Mouse (Mus musculus): Measurements from ENCODE around the gene Klhdc3. TPM values are rescaled to one million over a fixed set of nuclear protein-coding genes. Genes with fewer than 3 reads are reported as not detected.

Klhdc3 gene
- total RNA-seq (2021), result 100 to 1,000 TPM; 174 to 176 TPM
- long read RNA-seq, experiment 1, transcript Klhdc3-201 (12 exons, 2,100 nt), result major isoform, 136 of 191 reads
- long read RNA-seq, experiment 1, transcript Klhdc3-202 (11 exons, 1,954 nt), result minor isoform, 31 of 191 reads
- long read RNA-seq, experiment 1, partial matches to known transcripts, result 10 of 191 reads
- long read RNA-seq, experiment 1, other reads (novel, unspliced or antisense), result 14 of 191 reads
- long read RNA-seq, experiment 2, transcript Klhdc3-202 (11 exons, 1,954 nt), result minor isoform, 33 of 210 reads
- long read RNA-seq, experiment 2, transcript Klhdc3-201 (12 exons, 2,100 nt), result major isoform, 144 of 210 reads
- long read RNA-seq, experiment 2, partial matches to known transcripts, result 19 of 210 reads
- long read RNA-seq, experiment 2, other reads (novel, unspliced or antisense), result 13 of 210 reads

DNA sequence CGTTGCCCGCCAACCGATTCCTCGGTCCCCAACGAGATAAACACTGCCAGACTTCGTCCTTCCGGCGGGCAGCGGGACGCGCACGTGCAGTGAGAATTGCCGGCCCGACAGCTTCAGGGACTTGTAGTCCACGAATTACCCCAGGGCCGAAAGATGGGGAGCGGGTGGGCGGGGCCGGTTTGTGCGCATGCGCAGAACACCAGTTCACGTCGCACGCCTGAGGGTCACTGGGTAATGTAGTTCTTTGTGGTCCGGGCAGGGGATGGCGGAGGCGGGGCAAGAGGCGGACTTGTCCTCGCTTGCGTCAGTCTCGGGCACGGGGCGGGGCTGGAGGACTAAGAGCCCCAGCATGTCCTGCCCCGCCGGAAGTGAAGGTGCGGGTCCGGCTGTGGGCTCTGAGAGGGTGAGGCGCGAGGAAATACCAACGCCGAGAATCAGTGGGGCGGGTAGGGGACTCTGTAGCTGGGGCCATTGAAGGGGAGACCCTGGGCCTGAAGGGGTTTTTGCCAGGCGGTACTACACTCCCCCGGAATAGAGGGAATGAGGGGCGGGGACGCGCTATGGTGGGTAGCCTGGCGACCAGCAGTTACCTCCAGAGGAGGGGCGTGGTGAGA, at the start of gene Klhdc3:
TSS of gene Klhdc3 (minus strand) at position 155 of the 614 bp plus-strand sequence.
- DNase-seq (ENCODE audit: low spot score in 2 of 2), result peak; percentile 94 to 98

DNA sequence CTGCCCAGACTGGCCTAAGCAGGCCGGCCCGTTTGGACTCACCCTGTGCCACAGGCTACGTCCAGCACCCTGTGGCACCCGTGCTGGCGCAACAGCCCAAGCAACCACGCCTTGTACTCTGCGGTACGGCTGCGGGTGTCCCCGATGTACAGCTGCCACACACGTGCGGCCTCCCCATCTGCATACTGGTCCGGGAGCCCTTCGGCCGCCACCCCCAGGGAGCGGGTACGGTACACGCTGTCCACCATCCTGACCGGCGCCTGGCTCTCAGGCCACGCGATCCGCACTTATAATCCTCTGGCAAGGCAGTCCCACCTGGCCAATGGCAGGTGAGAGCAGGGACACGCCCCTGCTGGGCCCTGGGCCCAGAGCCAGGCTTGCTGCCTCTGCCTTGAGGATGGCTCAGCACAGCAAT, 48.2 kb upstream of the Klhdc3 start, which contains the start of gene Gnmt:
TSS of gene Gnmt (minus strand) at position 265 of the 415 bp plus-strand sequence.
- DNase-seq (ENCODE audit: low spot score in 2 of 2), result no peak

DNA sequence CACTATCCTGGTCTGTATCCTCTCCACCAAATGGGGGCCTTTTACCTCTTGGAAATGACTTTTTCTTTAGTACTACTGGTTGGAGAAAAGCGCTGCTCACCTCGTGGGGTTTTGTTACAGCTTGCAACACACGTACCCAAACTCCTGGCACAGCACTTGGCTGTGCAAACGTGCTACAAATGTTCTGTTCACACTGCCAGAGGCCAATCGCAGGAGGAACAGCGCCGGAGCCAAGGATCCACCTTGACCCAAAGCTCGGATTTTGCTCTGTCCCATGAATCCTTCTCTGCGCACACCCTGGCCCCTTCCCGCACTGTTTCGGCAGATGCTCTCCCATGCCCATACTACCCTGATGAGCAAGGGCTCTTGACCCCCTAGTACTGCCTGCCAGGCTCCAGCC, 47.8 kb upstream of the Klhdc3 start:
- DNase-seq (ENCODE audit: low spot score in 2 of 2), result no peak

DNA sequence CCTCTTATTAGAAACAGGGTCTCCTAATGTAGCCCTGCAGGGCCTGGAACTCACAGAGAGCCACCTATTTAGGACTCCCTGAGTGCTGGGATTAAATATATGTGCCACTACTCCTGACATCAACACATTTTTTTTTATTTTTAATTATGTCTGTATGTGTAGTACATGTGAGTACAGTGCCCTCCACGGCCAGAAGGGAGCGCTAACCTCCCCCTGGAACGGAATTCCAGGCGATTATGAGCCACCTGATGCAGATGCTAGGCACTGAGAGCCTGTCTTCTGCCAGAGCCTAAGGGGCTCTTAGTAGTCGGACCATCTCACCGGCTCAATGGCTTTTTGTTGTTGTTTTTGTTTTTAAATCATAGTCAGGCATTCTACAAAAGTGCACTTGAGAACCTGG, 47.3 kb upstream of the Klhdc3 start:
- DNase-seq (ENCODE audit: low spot score in 2 of 2), result no peak

DNA sequence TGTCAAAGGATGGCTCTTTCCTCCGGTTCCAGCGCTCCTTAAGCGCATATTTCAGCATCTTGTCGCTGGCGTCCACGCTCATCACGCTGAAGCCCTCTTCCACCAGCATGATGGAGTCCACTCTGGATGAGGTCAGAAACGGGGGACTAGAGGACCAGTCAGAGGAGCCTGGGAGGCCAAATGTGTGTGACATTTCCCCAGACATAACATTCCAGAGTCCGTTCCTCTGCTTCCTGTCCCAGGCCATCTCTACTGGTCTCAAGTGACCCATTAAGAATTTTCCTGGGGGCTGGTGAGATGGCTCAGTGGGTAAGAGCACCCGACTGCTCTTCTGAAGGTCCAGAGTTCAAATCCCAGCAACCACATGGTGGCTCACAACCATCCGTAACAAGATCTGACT, 46.6 kb upstream of the Klhdc3 start:
- DNase-seq (ENCODE audit: low spot score in 2 of 2), result no peak

DNA sequence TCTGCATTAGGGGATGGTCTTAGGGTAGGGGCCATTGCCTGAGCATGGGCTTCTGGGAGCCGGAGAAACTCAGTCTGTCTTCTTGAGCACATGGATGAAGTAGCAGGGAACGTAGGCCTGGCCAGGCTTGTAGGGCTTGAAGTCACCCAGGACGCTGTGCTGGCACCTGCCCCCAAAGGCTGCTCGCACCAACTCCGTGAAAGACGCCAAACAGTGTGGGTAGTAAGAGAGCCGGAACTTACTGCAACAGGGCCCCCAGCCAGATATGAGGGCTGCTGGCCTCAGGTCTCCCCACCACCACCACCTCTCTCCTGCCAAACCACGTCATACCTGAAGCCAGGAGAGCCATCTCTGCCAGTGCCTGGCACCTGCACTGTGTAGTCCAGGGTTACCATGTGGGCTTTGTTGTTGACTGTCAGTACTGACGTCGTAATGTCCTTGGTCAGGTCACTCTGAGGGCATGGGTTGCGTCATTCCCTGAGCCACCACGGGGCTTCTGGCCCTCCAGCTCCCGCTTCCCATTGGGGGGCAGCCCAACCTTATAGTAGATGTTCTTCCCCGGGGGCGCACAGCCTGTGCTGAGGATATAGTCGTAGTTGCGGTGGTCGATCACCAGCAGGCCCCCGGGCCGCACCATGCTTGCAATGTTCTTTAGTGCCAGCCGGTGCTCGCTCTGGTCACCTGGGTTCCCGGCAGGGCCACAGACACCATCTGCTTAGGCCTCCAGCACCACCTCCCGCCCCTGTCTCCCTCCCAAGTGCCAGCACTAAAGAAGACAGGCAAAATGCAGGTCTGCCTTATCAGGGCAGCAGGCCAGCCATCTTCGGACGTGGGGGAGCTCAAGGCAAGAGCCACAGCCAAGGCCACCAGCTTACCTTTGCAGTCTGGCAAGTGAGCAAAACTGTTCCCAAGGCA, 45.3 kb upstream of the Klhdc3 start:
- DNase-seq (ENCODE audit: low spot score in 2 of 2), result no peak

DNA sequence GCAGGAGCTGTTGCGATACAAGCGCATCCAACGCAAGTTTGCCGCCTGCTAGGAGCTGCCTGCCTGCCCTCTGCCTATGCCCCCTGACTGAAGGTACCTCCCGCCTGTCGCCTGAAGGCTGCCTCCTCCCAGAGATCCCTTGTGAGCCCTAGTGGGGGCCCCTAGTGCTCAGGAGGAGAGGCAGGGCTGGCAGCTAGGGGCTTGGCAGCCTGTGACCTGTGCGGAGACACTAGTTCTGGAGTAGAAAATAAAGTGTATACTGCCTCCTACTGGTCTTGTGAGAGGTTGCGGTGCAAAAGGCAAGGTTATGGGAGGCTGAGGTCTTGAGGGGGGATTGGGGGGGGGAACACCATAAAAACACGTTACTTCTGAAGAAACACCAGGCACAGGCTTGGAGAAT, 44.6 kb upstream of the Klhdc3 start:
- peak in 1 of 2 experiments; percentile 49 for DNase-seq (ENCODE audit: low spot score in 2 of 2)

DNA sequence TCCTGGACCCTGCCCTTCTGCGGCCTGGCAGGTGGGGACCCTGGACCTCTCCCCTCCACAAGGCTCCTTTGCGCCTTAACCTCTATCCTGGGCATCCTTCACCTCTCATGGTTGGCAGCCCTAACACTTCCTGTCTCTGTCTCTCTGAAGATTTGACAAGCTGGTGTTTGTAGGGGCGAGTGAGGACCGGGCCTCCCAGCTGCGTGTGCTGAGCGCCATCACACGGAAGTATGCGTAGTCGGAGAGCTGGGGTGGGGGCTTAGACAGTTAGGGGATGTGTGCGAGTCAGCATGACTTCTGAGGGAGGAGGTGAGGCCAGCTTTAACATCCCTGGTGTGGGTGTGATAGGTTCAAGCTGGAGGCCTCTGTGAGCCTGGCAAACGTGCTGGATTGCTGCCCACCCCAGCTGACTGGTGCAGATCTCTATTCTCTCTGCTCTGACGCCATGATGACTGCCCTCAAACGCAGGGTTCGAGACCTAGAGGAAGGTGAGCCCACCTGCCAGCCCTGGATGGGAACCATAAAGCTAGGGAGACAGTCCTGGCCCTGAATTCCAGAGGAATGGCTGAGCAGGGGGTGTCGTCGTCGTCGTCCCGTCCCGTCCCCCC, 43.9 kb upstream of the Klhdc3 start:
- DNase-seq (ENCODE audit: low spot score in 2 of 2), result no peak

DNA sequence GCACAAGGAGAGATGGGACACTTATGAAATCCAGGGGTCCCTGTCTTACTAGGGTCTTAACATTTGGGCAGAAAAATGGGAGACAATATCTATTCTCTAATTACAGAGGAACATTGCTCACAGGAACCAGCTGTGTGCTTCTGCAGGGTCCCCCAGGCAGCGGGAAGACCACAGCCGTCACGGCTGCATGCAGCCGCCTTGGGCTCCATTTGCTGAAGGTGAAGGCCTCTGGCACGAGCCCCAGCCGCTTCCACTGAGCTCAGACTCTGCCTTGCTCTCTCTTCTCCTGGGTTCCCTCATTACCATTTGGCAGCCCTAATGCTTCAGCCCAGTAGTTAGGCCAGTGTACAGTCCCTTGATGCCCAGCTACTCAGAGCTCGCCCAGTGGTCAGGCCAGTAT, 40.4 kb upstream of the Klhdc3 start:
- DNase-seq (ENCODE audit: low spot score in 2 of 2), result no peak

DNA sequence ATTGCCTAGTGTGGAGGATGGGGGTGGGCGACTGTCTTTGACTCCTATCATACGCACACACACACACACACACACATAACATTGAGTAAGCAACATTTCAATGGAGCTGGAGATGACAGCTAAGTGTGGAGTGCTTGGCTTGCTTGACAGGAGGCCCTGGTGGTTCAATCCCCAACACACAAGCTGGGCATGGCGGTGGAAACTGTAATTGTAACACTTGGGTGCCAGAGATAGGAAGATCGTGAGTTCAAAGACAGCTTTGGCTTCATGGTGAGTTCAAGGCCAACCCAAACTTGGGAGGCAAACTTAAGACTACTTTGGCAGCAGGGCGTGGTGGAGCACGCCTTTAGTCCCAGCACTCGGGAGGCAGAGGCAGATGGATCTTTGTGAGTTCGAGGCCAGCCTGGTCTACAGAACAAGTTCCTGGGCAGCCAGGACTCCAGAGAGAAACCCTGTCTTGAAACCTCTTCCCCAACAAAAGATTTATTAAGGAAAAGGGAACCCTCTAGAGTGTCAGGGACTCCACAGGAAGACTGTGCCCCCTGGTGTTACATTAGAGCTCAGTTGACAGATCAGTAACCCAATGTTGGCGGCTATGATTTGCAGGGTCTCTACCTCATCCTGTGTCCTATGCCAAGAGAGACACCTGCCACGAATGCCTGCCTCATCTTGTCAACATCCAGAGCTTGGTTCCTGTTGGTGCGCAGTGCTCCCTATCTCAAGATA, 34.2 kb upstream of the Klhdc3 start:
- no peak for DNase-seq (ENCODE audit: low spot score in 2 of 2)

DNA sequence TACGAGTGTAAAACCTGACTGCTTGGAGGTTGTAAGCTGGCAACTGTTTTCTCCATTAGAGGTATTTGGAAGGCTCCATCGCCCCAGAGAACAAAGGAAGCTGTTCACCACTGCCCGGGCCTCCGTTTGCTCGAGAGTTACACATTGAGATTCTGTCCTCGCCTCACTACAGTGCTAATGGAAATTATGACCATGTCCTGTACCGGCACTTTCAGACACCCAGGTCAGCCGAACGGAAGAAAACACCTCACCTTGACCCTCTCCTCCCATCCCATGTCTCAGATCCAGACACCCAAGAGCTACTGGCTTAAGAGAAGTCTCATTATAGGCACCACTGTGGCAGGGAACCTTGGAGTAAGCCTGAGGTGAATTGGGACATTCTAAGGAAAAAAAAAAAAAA, 33.1 kb upstream of the Klhdc3 start:
- no peak for DNase-seq (ENCODE audit: low spot score in 2 of 2)

DNA sequence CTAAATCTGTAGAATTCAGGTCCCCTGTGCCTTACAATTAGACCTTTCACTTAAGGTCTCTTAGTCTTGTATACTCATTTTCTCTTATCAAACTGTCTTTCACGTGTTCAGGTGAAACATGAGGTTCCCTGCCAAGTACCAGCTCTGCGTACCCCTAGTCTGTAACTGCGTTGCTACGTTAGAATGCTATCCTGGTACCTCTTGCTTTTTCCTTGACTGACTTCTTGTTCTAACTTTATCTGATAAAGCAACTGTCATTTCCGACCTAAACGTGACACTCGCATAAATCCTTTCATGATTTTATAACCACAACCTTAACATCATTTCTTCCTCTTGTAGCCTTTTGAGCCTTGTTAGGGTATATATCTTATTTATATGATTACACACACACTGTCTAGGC, 31.7 kb upstream of the Klhdc3 start:
- no peak for DNase-seq (ENCODE audit: low spot score in 2 of 2)

DNA sequence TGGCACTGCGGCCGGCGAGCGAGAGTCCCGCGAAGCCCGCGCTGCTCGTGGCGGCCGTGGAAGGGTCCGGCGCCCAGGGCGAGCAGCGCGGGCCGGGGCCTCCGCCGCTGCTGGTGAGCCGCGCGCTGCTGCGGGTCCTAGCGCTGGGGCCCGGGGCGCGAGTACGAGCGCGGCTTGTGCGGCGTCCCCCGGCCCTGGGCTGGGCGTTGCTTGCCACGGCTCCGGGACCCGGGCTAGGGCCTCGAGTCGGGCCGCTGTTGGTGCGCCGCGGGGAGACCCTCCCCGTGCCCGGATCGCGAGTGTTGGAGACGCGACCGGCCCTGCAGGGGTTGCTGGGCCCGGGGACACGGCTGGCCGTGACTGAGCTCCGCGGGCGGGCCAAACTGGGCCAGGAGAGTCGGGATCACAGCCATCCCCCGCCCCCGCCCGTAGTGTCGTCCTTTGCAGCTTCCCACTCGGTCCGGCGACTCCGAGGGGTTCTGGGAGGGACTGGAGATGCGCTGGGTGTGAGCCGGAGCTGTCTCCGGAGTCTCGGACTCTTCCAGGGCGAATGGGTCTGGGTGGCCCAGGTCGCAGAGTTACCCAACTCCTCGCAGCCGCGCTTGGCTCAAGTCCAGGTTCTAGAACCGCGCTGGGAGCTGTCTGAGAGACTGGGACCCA, 31.0 kb upstream of the Klhdc3 start:
- DNase-seq (ENCODE audit: low spot score in 2 of 2), result no peak

DNA sequence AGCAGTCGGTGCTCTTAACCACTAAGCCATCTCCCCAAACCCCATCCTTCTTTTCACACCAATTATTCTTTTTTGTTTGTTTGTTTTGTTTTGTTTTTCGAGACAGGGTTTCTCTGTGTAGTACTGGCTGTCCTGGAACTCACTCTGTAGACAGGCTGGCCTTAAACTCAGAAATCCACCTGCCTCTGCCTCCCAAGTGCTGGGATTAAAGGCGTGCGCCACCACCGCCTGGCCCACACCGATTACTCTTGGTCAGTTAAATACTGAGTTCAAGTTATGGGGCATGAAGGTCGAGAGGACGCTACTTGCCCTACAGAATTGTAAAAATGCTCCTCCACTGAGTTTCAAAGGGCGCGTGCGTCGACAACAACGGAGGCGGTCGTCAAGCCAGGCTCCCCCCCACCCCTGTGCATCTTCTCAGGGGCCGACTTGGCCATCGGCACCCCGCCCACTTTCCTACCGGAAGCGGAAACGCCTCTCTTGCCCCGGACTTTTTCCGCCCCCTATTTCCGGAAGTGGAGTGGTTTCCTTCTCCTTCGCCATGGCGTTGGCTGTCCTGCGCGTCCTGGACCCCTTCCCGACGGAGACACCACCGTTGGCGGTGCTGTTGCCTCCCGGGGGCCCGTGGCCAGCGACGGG, 30.4 kb upstream of the Klhdc3 start, which contains the start of gene Pex6:
TSS of gene Pex6 (plus strand) at position 505 of the 639 bp plus-strand sequence.
- DNase-seq (ENCODE audit: low spot score in 2 of 2), result peak; percentile 88 to 95

DNA sequence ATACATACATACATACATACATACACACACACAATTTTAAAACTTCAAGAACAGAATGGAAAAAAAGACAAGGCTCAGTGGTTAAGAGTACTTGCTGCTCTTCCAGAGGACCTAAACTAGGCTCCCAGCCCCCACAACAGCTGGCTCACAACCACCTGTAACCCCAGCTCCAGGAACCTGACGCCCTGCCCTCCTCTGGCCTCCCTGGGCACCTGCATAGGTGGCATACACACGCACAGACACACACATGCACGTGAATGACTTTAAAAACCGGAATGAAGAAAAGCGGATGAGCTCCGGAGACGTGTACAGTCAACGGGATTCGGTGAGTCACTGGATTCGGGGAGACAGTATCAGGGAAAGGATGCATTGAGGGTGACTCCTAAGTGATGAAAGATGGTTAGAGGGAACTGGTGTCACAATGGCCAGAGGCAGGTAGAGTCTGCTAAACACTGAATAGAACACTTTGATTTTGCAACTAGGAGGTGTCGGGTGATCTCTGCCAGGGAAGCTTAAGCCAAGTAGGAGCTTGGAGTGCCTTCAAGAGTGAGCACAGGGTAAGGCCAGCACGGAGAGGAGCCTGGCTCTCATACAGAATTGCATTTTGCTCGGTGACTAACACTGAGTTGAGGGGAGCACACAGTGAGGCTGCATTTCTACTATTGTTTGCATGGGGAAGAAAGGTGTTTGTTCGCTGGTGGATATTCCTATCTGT, 25.8 kb upstream of the Klhdc3 start:
- no peak for DNase-seq (ENCODE audit: low spot score in 2 of 2)

DNA sequence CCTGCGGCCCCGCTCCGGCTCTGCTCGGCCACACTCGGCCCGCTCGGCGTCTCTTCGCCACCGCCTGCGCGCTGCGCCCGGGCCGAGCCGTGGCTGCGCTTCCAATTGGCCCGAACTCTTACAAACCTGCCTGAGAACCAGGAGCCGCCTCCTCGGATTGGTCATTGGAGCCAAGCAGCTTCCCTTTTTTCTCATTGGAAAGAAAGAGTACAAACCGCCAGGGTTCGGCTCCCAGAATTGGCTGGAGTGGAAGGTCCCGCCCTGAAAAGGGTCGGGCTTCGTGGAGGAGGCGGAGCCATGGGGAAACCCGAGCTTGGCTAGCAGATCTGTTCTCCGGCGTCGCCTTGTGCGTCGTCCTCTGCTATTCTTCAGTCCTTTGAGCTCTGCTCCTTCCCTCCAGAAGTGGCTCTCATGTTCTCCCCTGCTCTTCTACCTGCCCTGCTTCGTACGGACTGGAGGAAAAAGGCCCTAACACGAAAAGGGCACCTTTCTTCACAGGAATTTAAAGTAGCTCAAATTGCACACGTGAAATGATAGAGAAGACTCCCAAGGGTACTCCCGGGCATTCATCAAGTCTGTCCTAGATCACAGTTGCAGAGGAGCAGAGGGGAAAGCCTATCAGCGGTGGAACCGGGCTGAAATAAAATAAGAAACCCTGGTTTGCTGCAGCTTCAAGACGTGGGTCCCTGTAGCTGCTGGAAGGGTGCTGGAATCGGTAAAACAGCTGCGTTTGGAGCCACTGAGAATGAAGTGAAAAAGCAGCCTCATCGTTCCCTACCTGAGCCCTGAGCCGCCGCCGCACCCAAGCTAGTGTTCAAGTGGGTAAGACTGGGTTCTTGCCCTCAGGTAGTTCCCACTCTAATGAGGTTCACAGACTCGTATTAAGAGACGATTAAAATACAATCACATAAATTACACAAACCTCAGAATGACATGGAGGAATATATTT, 24.4 kb upstream of the Klhdc3 start, which contains the start of gene Ppp2r5d:
TSS of gene Ppp2r5d (minus strand) at position 225 of the 949 bp plus-strand sequence.
- peak; percentile 92 to 99 for DNase-seq (ENCODE audit: low spot score in 2 of 2)
